Mouse (Mus musculus) right cerebral cortex, postnatal 14 days (tissue): ENCODE measurements around the gene Nedd4.
A peak's percentile ranks its signal among the peaks of the same experiment; 100 is the strongest.
"Not testable (repeated sequence)": the region's sequence is repeated elsewhere in the genome, so short reads cannot be mapped to it uniquely, and the experiment has no call there.

Experiments
- DNase-seq: peaks from one replicate; pipeline ENCODE4 v3.0.0; 2022

Gene Nedd4

DNA sequence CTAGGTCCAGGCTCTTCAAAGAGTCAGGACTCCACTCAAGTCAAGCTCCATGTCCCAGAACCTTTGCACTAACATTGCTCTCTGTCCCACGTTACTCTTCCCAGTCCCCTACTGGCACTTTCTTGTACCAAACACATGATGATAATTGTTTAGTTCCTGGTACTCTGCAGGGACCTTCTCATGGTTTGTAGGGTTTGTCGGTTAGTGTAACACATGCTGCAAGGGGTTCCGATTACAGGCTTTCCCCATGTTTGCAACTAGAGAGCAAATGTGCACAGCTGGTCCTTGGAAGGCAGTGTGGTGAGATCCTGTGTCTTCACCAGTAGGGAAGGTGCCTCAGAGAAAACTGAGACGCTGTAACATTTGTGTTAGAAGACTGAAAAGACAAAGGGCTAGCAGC, 8.6 kb upstream of the Nedd4 start:
- DNase-seq: no peak

DNA sequence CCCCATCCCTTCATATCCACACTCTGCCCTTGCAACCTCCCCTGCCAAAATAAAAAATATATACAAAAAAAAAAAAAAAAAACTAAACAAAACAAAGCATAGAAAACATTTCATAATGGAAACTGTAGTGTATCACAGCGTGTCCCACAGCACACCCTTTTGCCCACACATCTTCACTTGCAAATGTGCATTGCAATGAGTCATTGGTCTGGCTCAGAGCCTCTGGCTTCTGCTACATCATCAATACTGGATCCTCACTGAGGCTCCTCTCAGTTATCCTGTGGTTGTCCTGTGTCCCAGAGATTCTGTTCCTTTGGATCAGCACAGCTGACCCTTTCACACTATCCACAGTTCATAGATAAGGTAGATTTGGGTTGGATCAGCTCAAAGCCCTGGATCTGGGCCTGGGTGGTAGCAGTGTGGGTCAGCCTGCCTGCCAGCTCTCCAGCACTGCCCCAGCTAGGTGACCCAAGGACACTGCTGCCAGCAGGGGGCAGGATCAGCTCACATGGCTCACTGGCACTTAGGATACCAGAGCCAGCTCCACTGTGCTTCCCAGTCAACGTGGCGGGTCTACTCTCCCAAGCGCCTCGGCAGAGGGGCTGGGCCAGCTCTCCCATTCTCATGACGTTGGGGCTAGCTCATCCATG, 7.4 kb upstream of the Nedd4 start:
- peak; percentile 61 for DNase-seq

DNA sequence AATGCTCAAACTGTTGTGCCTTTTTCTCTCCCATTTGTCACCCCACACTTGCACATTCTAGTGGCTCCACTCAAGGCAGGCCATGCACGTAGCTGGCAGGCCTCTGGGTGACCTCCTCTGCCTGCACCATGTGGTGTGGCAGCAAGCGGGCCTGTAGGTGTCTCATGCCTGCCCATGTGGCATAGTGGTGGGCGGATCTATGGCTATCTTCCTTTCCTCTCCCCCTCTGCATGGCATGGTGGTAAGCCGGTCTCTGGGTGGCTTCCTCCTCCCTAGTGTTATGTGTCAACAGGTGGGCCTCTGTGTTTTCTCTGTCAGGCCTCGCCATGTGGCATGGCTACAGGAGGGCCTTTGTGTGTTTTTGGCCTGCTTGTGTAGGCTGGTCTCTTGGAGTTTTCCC, 6.5 kb upstream of the Nedd4 start:
- DNase-seq: no peak

DNA sequence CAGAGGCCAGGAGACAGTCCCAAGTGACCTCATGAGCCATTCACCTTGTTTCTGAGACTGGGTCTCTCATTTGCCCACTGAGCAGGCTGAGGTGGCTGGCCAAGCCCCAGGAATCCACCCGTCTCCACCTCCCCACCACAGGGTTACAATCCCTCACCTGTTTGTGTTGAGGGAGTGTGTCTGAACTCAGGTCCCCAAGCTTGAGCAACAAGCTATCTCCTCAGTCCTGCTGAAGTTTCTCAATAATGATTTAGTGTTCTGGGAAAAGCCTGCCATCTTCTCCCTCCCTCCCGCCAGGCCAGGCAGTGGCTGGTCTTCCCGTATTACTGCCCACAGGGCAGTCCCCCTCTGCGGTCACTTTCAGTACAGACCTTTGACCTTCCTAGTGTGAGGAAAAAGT, 5.7 kb upstream of the Nedd4 start:
- DNase-seq: no peak

DNA sequence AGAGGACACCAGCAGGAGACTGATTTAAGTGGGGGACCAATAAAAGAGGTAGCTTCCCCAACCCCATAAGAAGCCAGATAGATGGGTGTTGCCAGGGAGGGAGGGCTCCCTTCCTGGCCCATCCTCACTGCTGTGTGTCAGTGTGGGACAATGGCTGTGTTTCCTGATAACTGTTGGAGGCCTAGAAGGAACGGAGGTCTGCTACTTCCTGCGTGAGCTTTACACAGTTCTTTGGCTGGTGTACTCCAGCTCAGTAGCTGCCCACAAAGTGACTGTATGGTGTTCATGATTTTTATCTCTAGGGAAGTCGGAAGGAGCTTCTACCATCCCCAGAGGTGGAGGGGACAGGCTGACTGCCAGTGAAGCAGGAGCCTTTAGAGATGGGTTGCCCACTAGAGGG, 5.2 kb upstream of the Nedd4 start:
- no peak for DNase-seq

DNA sequence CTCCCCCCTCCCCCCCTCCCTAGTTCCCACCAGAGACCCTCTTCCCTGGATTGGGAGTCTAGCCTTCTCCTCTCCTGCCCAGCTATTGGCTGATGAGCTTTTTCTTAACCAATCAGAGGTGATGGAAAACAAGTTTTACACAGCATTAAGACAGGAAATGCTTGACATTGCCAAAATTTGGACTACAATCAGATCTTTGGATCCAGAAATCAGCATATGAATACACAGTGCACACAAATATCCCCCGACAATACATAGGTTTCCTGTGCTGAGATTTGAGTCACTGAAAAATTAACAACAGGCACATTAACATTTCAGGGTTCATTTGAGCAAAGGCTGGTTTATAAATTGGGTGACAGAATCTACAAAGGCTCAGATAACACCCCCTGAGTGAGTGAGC, 4.5 kb upstream of the Nedd4 start:
- no peak for DNase-seq

DNA sequence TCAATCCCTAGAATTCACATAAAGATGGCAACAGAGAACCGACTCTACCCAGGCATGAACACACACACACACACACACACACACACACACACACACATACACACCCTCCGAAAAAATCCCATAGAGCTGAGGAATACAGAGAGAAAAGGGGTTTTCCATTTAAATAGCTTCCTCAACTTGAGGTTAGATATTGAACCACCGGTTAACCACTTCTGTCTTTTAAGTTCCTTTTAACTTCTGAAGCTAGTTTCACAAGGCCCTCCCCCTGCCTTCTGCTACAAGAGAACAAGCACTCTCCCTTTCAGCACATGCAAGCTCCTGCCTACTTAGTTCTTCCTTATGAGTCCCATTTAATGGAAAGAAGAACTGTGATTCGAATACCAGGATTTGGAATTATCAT, 2.0 kb upstream of the Nedd4 start:
- DNase-seq: no peak

DNA sequence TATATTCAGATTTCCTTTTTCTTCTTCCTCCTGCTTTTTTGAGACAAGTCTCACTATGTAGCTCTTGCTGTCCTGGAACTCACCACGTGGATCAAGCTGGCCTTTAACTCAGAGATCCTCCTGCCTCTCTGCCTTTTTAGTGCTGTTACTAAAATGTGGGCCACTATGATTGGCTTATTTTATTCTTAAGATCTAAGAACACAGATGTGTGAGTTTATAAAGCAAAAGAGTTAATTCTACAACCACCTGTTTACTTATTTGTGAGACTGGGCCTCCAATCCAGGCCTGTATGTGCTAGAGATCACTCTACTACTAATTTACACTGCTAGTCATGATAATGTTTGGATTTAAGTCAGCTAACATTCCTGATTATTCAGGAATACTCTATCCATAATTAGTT, 1.2 kb upstream of the Nedd4 start:
- no peak for DNase-seq

DNA sequence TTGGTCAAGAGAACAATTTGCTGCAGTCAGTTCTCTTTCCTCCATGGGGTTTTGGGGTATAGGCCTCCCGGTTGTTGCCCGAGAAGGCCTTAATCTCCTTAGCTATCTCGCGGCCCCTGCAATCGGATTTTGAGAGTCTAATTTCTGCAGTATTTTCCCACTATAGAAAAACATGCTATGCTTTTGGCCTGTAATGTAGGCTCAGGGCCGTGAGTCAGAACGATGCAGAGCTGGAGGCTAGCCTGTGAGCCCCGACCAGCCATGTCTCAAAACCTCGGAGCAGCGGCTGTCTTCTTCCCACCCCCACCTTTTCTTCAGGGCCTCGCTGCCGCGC, 618 bp upstream of the Nedd4 start:
- no peak for DNase-seq

DNA sequence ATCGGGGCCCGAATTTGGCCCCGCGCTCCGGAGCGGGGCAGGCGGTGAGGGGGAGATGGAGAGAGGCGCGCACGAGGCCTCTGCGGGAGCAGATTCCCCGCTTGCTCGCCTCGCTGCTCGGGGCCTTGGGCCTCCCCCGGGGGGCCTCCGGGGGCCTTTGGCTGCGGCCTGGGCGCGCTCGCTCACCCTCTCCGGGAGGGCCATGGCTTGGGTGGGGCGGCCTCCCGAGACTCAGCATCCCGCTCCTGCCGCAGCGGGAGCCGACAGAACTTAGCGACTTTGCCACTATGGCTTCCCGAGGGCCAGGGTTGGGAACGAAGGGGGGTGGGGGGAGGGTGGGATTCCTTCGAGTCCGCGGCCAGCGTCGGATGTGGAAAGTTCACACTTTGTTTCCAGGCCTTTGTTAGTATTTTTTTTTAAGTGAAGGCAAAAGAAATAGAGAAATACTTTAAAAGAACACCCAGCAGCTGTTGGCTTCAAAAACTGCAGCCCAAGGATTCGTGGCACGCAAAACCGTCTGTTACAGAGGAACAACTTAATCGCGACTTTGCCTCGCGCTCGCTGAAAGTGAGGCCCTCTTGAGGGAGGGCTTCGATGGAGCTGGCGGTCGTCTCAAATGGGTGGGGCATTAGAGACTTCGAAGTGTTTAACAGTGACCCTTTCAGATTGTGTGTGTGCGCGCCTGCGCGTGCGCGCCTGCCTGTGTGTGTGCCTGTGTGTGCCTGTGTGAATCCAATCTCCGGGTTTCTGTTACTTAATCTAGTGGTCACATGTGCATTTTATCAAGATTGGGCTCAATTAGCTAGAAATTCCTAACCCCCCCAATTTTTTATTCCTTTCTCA, 766 bp downstream of the Nedd4 start:
- peak; percentile 59 for DNase-seq

DNA sequence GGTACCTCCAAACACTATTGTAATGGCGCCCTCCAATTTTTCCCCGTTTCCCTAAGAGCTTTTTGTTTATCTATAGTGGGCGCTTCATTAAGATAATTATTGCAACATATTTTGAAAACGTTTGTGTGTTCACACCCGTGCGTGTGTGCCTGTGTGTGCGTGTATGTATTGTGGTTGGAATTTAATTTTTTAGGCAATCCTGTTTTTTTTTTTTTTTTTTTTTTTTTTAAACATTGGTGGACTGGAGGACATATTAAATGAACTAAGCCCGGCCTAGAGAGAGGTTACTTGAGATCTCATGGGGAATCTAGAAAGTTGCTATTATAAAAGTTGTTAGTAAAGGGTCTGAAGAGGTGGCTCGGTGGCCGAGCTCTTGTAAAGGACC, 1.4 kb downstream of the Nedd4 start:
- no peak for DNase-seq

DNA sequence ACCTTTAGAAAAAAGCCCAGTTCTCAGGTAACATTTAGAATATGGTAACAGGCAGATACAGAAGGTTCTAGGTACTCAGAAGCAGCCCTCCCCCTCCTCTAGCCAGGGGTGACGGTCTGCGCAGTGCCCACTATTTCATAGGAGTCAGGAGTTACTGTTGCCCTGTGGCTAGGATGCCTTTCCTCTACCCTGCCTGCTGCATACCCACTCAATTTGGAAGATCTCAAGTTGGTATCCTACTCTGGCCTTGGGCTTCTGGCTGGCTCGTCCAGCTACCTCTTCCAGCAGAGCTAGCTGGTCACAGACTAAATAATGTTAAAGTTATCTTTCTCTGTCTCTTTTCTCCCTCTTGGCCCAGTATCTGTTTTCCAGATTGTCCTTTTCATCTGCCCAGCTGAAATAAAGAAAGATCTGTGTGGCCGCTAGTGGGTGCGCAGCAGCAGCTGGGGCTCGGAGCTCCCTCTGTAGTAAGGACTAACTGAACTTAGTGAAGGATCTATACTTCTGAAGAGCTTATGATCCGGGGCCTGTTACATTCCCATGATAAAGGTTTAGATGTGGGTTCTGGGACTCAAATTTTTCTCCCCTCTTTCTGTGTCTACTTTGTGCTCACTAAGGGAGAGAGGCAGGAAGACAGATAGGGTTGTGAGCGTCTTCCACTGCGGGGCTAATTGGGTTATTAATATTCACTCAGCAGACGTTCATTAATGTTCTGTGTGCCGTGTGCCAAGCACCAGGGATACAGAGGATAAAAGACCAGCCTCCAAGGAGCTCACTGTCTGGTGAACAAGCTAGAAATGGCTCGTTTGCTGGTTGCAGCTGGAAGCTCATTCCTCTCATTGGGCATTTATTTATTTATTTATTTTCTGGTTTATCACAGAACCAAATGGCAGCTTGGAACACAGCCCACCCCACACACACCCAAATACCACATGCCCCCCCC, 2.5 kb downstream of the Nedd4 start:
- DNase-seq: no peak

DNA sequence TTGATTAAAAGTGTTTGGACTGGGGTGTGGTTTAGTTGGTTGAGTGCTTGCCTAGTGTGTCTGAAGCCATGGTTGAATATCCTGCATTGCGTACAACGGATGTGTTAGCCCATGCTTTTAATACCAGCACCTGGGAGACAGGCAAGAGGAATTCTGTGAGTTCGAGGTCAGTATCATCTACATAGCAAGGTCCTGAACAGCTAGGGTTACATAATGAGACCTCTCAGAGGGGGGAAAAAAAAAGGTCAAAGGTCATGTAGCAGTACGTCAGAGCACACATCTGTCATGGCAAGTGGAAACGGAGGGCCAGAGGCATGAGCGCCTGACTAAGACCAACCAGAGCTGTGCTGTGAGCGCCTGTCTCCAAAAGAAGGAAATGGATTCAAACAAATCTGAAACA, 3.4 kb downstream of the Nedd4 start:
- no peak for DNase-seq

DNA sequence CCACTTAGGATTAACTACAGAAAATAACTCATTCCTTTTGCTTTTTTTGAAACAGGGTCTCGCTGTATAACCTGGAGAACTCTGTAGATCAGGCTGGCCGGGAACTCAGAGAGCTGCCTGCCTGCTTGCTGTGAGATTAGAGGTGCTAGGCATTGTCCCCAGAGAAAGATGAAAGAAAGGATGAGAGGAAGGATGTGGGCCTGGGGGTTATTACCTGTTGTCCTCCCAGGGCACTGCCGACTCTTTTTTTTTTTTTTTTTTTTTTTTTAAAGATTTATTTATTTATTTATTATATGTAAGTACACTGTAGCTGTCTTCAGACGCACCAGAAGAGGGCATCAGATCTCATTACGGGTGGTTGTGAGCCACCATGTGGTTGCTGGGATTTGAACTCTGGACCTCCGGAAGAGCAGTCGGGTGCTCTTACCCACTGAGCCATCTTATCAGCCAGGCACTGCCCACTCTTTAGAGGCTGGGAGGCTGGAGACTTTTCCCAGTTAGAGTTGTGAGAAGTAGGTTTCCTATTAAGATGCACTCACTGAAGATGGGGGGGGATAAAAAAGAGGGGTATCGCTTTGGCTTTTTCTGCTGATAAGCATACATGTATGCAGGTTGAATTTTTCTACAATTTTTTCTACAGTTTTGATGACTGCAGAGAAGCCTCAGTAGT, 4.3 kb downstream of the Nedd4 start:
- DNase-seq: not testable (repeated sequence)

DNA sequence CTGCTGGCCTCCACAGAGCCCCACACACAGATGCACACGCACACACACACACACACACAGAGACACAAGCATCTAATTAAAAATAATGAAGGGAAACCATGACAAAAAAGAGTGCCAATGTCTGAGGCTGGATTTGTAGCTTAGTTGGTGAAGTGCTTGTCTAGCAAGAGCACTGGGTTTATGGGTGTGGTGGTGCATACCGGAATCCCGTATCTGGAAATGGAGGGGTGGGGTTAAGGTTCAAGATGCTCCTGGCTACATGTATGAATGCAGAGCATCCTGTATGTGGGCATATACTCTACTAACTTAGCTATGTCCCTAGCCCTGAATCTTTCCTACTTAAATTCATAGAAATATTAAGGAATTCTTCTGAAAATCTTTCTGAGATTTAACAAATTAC, 5.0 kb downstream of the Nedd4 start:
- no peak for DNase-seq

DNA sequence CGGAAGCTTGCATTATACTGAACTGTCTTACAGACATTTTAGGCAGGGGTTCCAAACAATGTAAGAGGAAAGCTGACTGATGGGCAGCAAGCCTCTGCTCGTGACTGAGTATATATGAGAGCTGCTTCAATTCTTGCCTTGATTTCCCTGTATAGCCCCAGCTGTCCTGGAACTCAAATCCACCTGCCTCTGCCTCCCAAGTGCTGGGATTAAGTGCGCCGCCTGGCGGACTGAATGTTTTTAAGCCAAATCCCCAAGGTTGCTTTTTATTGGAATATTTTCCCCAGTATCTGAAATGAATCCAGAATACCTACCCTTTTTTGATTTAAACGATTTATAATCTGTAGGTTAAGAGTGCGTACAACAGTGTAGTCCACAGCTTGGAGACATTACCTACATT, 7.2 kb downstream of the Nedd4 start:
- no peak for DNase-seq

DNA sequence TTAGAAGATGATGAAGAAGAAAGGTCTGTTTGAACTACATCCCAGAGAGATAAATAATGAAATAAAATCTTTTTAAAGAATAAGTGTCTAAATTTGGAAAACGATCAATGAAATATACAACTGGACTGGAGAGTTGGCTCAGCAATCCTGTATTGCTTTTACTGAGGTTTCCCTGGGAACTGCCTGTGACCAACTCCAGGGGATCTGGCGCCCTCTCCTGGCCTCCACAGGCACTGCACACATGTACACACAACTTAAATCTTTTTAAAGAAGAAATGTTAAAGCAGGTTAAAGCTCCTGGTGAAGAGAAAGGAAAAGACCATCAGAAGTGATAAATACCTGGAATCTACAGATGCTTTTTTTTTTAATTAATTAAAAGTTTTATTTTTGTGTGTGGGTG, 10.2 kb downstream of the Nedd4 start:
- DNase-seq: peak; percentile 86

DNA sequence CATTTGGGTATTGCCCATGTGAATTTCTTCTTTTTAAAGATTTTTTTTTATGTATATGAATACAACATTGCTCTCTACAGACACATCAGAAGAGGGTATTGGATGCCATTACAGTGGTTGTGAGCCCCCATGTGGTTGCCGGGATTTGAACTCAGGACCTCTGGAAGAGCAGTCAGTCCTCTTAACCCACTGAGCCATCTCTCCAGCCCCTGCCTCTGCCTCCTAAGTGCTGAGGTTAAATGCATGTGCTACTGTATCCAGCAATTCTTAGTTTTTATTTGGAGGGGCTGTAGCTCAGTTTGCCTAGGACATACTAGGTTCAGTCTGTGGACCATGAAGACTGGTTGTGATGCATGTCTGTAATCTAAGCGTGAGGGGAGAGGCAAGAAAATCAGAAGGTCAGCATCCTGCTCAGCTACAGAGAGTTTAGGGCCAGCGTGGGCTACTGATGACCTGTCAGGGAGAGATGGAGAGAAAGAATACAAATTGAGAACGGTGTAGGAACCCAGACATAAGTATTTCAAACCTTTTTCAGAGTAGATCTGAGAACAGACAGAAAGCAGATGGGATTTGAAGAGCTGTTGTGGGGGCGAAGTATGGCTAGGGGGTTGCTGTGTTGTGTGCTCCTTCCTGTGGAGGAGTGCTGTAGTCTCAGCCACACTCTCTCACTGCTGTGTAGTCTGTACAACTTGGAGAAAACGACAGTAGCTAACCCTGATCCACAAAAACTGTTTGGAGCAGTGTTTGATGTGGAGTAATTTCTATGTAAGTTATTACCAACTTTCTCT, 13.0 kb downstream of the Nedd4 start:
- no peak for DNase-seq

DNA sequence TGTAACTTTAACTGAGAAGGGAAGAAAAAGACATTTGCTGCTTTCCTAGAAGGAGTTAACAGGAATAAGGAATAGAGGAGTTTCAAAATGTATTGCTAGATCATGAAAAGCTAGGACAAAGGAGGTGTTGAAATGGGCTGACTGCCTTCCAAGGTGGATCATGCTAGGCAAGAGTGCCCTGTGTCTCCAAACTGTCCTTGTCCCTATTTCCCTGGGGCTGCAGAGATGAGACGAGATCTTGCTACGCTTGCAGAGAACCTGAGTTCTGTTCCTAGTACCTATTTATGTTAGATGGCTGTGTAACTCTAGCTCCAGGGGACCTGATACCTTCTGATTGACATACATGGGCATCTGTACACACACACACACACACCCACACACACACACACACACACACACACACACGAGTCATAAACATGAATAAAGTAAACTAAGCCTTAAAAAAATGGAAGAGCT, 13.6 kb downstream of the Nedd4 start:
- DNase-seq: no peak

DNA sequence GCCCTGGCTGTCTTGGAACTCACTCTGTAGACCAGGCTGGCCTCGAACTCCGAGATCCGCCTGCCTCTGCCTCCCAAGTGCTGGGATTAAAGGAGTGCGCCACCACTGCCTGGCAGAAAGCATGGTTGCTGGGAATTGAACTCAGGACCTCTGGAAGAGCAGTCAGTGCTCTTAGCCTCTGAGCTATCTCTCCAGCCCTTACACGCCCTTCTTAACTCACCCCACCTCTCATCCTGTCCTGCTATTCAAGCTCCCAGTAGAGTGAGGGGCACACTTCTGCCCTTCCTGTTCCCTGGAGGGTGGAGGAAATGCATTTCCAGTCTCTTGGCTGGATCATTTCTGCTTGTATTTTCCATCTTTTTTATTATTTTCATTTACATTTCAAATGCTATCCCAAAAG, 15.5 kb downstream of the Nedd4 start:
- DNase-seq: no peak

DNA sequence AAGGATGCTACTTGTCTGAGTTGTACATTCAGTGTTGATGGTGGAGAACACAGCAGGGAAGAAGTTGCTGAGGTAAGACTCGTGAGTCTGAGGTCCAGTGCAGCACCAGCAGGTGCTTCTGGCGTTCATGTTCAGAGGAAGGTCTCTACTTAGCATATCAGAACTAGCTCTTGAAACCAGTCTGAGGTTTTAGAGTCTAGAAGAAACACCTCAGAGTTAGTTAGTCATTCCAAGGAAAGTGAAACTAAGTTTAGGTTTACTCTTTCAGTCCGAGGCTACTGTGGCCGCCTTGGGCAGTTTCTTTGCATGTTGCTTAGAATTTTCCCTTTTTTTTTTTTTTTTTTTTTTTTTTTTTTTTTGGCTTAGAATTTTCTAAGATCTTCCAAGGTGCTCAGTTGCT, 16.6 kb downstream of the Nedd4 start:
- no peak for DNase-seq

DNA sequence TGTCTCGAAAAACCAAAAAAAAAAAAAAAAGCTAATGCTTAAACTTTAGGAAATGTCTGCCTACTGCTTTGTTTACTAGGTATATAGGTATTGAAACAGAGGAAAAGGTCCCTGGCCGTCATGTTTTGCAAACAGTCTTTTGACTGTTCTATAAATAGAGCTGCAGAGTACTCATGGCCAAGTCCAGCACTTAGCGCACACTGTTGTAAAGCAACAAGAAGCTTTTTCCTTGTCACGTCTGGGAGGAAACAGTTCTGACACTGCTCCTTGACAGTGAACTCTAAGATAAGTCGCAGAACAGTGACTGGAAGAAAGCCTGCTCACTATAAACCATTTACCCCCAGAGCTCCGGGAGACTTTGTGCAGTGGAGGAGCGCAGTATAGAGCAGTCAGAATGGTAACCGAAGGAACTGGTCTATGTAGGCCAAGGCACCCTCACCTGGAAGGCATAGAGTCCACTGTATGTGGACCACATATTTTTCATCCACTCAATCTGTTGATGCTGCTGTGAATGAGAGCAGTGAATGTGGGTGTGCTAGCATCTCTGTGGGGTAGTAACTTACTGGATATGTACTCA, 19.6 kb downstream of the Nedd4 start:
- DNase-seq: no peak
